Mouse (Mus musculus) liver, adult 2 months (tissue): ENCODE data around the gene Cux2. TPM values are rescaled to one million over a fixed set of nuclear protein-coding genes. Genes with fewer than 3 reads are reported as not detected.
A peak's percentile ranks its signal among the peaks of the same experiment; 100 is the strongest.

ENCODE experiments used
- DNase-seq: peaks from one replicate; pipeline ENCODE4 v3.0.0-alpha.2; 2011; ENCODE audit warnings: low read depth, low spot score; ENCODE audit errors: extremely low read depth
- H3K27ac ChIP-seq: fragments of 200-500 bp; replicated peaks from 2 replicates; pipeline ENCODE4 v1.5.1; 2012; ENCODE audit warnings: low read depth, mild to moderate bottlenecking, control low read depth, inconsistent platforms, low read length; ENCODE audit not compliant: insufficient read depth
- H3K27me3 ChIP-seq: fragments of 200-500 bp; 2 replicates; pipeline ENCODE4 v1.6.1; 2012; ENCODE audit warnings: mild to moderate bottlenecking, moderate library complexity, low read length, inconsistent platforms; ENCODE audit not compliant: control insufficient read depth, insufficient read depth
- H3K36me3 ChIP-seq: fragments of 200-500 bp; 2 replicates; pipeline ENCODE4 v1.6.1; 2012; ENCODE audit warnings: low read length, inconsistent platforms; ENCODE audit not compliant: control insufficient read depth, insufficient read depth
- H3K4me1 ChIP-seq: fragments of 200-500 bp; 2 replicates; pipeline ENCODE4 v1.6.1; 2011; ENCODE audit warnings: low read length; ENCODE audit not compliant: control insufficient read depth, insufficient read depth
- H3K4me3 ChIP-seq: fragments of 200-500 bp; 2 replicates; pipeline ENCODE4 v1.5.1; 2011; ENCODE audit warnings: low read depth, mild to moderate bottlenecking, control low read depth, low read length, moderate library complexity; ENCODE audit not compliant: insufficient read depth
- H3K79me2 ChIP-seq: fragments of 200-500 bp; 2 replicates; pipeline ENCODE4 v1.6.1; 2012; ENCODE audit warnings: inconsistent platforms, mild to moderate bottlenecking, low read length, moderate library complexity; ENCODE audit not compliant: control insufficient read depth, insufficient read depth
- H3K9ac ChIP-seq: fragments of 200-500 bp; 2 replicates; pipeline ENCODE4 v1.6.1; 2012; ENCODE audit warnings: low read depth, mild to moderate bottlenecking, control low read depth, inconsistent platforms, low read length
- CTCF ChIP-seq: fragments of 200-500 bp; IDR thresholded peaks from 2 replicates; pipeline ENCODE4 v1.5.1; 2011; ENCODE audit warnings: low read depth, low read length, control low read depth
- POLR2A ChIP-seq: fragments of 200-500 bp; IDR thresholded peaks from 2 replicates; pipeline ENCODE4 v1.6.1; 2011; ENCODE audit warnings: low read length, control low read depth; ENCODE audit not compliant: insufficient read depth; ENCODE audit errors: extremely low read depth
- WGBS: fragments of 180-500 bp; shearing (Covaris S2); methylation state at CpG from one replicate; pipeline ENCODE4 v1.1.7; 2018; 5-methylcytosine and 5-hydroxymethylcytosine counted together
- polyA plus RNA-seq: library from polyadenylated mRNA; depleted of rRNA; stranded (reverse); fragments of >200 nt; gene quantifications from 2 replicates; pipeline ENCODE4 v1.2.3, GENCODE M21; 2012
- total RNA-seq: library from RNA; depleted of rRNA; stranded (reverse); fragments of >200 nt; gene quantifications from 2 replicates; pipeline ENCODE4 v1.2.3, GENCODE M21; 2014

Cux2 gene
- total and polyA plus RNA-seq, 2 experiments: 4.1 to 11.6 TPM

DNA sequence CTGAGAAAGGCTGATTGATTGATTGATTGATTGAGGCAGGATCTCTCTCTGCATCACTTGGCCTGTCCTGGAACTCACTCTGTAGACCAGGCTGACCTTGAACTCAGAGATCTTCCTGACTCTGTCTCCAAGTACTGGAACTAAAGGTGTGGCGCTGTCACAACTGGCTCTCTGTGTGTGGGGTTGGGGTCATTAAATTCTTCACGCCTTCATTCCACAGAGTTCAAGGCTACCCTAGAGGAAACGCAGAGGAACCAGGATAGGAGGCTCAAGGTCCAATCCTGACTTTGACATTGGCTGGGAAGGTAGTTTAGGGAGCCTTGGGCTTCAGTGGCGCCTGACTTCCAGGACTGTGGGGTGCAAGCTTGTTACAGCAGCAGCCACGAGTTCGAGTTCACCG lies 159.0 kb downstream of the Cux2 start:
- TF ChIP-seq POLR2A (no peak), CTCF (no peak)
- Histone ChIP-seq H3K4me1 (no peaks in the 10 kb centered on the region), H3K4me3 (no peak overlapping the region), H3K27me3 (no peaks in the 10 kb centered on the region), H3K36me3 (no peaks in the 10 kb centered on the region), H3K27ac (no peak overlapping the region), H3K9ac (no peak overlapping the region), H3K79me2 (no peaks in the 10 kb centered on the region)
- DNase-seq: no peak
- 94% methylated on average over 7 of the region's 7 CpGs for WGBS

DNA sequence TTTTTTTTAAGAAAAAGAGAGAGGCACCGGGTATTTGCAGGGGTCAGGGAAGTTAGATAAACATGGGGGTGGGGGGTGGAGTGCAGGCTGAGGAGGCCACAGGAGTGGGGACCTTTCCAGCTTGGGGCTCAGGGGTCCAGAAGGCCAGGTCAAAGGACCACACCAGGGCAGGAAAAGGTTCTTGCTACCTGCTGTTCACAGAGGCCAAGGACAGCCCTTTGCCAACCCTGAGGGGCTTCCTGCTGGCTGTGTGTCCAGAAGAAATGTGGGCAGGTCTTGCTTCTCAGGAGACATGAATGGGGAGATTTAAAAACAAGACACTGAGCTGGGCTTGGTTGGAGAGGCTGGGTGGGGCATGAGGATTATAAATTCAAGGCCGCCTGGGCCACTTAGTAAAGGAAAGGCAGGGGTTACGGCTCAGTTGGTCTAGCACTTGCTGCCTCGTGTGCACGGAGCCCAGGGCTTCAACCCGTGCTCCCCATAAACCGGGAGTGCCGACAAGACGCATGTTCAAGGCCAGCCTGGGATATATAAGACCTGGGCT lies 160.0 kb downstream of the Cux2 start:
- Histone ChIP-seq H3K9ac (no peak overlapping the region), H3K79me2 (no peaks in the 10 kb centered on the region), H3K36me3 (no peaks in the 10 kb centered on the region), H3K4me1 (no peaks in the 10 kb centered on the region), H3K27me3 (no peaks in the 10 kb centered on the region), H3K27ac (no peak overlapping the region), H3K4me3 (no peak overlapping the region)
- DNase-seq: no peak
- 75% methylated on average over 9 of the region's 9 CpGs for WGBS
- TF ChIP-seq CTCF (no peak), POLR2A (no peak)

DNA sequence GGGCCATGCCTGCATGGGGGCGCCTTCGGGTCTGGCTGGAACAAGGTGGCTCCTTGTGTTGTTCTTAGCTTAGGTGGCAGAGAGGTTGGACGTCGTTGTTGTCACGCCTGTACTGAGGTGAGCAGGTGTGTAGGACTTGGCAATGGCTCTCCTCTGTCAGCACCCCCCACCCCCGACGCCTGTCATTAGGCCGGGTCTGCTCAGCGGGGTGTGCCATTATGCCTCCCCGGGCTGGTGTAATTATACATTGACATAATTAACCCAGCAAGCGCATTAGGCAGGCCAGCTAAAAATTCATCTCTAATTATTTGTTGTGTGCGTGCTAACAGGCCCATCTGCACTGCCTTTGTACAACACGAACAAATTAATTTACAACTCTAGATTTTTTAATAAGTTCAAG lies 160.5 kb downstream of the Cux2 start:
- no peaks in the 10 kb centered on the region for H3K79me2 ChIP-seq
- H3K27me3 ChIP-seq: no peaks in the 10 kb centered on the region
- WGBS: 88% methylated on average over 13 of the region's 13 CpGs
- H3K9ac ChIP-seq: no peak overlapping the region
- TF ChIP-seq CTCF: no peak
- TF ChIP-seq POLR2A: no peak
- H3K4me3 ChIP-seq: no peak overlapping the region
- DNase-seq: no peak
- no peak overlapping the region for H3K27ac ChIP-seq
- no peaks in the 10 kb centered on the region for H3K36me3 ChIP-seq
- no peaks in the 10 kb centered on the region for H3K4me1 ChIP-seq

DNA sequence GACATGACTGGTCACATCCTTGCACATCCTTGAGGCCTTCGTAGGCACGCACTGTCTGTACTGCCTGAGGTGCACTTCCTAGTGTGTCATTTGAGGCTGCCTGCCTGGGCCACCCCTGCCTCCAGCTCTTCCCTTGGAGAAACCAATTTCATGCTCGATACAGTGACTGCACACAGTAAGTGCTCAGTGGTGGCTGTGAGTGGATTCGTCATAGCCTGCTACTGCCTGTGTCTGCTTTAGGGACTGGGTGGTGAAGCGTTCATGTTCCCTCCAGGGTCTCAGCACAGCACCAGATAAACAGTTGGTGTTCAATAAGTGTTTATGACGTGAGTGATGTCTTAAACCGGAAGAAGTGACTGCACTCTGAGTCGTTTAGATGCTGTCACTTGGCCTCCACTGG lies 166.5 kb downstream of the Cux2 start:
- no peaks in the 10 kb centered on the region for H3K79me2 ChIP-seq
- H3K36me3 ChIP-seq: no peaks in the 10 kb centered on the region
- no peak overlapping the region for H3K4me3 ChIP-seq
- no peak overlapping the region for H3K27ac ChIP-seq
- no peaks in the 10 kb centered on the region for H3K4me1 ChIP-seq
- no peak overlapping the region for H3K9ac ChIP-seq
- no peak for DNase-seq
- TF ChIP-seq CTCF: no peak
- no peak for TF ChIP-seq POLR2A
- H3K27me3 ChIP-seq: no peaks in the 10 kb centered on the region
- WGBS: 88% methylated on average over 8 of the region's 8 CpGs

DNA sequence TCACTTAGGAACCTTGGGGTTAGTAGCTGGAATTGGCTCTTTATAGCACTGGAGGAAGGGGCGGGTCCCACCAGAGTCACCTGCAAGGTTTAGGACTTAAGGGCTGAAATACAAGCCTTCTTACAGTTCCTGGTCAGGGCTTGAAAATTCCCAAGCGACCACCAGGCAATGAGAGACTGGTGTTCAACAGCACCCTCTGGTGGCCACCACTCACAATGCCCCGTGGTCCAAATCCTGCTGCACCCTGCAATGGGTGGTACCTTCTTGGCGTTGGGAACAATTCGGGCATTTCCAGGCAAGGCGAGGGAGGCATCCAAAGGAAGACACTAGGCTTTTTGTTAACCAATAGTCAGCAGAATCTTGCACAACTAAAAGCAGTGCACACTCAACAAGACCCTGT lies 170.7 kb downstream of the Cux2 start:
- no peaks in the 10 kb centered on the region for H3K27me3 ChIP-seq
- H3K4me3 ChIP-seq: no peak overlapping the region
- peak; percentile 14 for DNase-seq
- 70% methylated on average over 6 of the region's 6 CpGs for WGBS
- H3K79me2 ChIP-seq: no peaks in the 10 kb centered on the region
- H3K36me3 ChIP-seq: no peaks in the 10 kb centered on the region
- no peaks in the 10 kb centered on the region for H3K4me1 ChIP-seq
- H3K27ac ChIP-seq: no peak overlapping the region
- TF ChIP-seq POLR2A (no peak), CTCF (peak; percentile 90)
- no peak overlapping the region for H3K9ac ChIP-seq

DNA sequence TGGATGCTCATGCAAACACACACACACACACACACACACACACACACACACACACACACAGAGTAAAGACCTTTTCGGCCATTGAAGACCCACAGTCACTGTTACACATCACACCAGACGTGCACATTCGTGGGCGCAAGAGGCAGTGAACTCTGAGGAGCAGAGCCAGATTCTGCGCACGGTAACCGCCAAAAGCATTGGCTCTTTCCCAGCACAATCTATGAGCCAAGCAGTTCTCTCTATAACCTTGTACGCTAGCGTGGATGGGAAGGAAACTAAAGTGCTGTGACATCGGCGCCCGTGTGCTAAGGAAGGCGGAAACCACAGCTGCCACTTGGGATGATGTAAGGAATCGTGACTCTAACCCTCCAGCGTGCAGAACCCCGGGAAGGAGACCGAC lies 171.2 kb downstream of the Cux2 start:
- no peaks in the 10 kb centered on the region for H3K4me1 ChIP-seq
- 87% methylated on average over 17 of the region's 17 CpGs for WGBS
- no peaks in the 10 kb centered on the region for H3K27me3 ChIP-seq
- H3K27ac ChIP-seq: no peak overlapping the region
- H3K4me3 ChIP-seq: no peak overlapping the region
- TF ChIP-seq POLR2A: no peak
- no peak for TF ChIP-seq CTCF
- no peaks in the 10 kb centered on the region for H3K36me3 ChIP-seq
- no peak for DNase-seq
- H3K79me2 ChIP-seq: no peaks in the 10 kb centered on the region
- no peak overlapping the region for H3K9ac ChIP-seq
